In the genomic region with DNA sequence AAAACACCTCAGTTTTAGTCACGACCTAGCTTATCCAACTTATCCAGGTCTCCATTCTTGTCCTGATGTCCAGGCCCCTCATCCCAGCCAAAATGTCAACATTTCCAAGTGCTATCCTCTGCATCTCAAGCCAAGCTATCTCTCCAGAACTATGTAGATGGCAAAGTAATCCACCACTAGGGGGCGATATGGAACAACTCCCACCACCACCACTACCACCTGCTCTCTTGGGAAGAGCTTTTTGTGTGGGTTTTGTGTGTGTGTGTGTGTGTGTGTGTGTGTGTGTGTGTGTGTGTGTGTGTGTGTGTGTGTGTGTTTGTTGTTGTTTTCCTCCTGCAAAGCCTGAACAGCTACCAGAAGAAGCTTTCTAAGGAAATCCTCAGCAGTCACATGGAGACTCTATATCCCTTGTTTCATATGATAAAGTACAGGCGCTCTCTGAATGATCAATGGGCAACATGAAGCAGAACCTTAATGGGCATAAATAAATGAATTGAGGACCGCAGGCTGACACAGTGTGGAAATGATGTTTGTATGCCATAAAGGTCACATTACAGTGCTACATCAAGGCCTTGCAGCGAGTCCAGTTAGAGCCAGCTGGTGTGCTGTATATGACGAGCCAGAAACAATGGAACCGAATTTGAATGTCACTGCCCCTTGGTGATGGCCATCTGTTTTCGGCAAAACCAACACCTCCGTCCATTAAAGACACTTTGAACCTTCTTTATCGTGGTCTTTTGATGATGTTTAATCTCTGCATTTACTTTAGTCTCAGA, we compare ENCODE assay signal across 8 mouse cellular contexts.
DNase-seq lines count a peak whose midpoint lies in the region; ATAC-seq lines count a peak whose summit lies in the region.

No protein-coding gene starts in this region.

- DNase-seq in heart, adult 18-20 months, result peak; percentile 51 to 70
- no peak for DNase-seq in heart, adult 11 months
- peak; percentile 76 to 77 for DNase-seq in B cell, adult 2 months
- peak; percentile 30 for DNase-seq in adrenal gland, postnatal 25 days
- DNase-seq in kidney, postnatal 25 days, result peak; percentile 54 to 81
- DNase-seq in mesoderm, embryonic 11.5 days (ENCODE audit: low read depth, low spot score), result peak; percentile 66
- peak; percentile 32 to 85 for DNase-seq in thymus, postnatal 10 days (ENCODE audit: low spot score in 2 of 2)

- peak; percentile 85 for ATAC-seq in erythroid progenitor cell, adult 5-6 weeks (replicated peaks; ENCODE audit: low FRiP score, poor library complexity, severe bottlenecking)
